Mouse (Mus musculus): ENCODE results near the gene Ppp1r1b.

Gene Ppp1r1b

DNA sequence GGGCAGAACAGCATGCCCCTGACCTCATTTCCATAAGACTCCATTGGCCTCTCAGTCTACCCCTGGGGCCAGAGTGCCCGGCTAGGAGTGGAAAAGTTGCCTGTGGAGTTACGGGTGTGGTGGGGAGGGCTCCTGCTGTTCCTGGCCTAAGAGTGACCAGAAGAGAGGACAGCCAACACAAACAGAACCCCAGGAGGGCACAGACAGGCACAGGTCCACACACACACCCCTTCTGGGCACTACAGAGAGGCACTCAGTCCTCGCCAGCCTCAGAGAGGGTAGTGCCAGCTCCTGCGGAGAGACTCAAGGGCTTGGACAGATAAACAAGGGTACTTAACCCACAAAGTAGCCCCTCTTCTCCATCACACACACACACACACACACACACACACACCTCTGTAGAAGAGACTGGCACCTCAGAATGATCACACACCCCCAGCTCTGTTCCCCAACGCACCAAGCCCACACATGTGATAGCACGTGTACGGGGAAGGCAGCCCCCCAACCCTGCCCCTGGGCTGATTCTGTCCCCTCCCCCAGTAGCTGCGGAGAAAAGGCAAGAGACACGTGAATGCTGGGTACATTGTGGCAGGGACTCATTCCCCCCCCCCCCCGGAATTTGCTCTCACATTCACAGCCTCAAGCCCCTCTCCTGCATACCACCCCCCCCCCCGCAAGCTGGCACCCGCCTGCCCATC is 670 bp upstream of the Ppp1r1b start:
- peak in 1 of 2 experiments; percentile 16 for DNase-seq

DNA sequence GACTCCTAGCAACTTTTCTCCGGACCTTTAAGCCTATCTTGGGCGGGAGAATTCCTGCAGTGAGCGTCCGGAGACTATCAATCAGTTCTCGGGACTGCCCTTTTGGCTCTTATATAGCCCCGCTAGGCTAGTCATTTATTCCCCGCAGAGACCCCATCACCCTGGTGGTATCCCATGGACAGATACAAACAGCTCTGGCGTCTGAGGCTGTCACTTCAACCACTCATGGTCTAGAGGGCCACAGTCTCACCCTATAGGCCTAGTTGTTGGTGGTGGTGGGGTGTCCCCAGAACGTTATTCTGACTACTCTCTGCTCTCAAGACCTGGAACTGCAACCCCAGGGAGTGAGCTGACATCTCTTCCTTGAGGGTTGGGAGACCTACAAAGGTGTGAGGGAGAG is 1.1 kb downstream of the Ppp1r1b start:
- no peak for DNase-seq

DNA sequence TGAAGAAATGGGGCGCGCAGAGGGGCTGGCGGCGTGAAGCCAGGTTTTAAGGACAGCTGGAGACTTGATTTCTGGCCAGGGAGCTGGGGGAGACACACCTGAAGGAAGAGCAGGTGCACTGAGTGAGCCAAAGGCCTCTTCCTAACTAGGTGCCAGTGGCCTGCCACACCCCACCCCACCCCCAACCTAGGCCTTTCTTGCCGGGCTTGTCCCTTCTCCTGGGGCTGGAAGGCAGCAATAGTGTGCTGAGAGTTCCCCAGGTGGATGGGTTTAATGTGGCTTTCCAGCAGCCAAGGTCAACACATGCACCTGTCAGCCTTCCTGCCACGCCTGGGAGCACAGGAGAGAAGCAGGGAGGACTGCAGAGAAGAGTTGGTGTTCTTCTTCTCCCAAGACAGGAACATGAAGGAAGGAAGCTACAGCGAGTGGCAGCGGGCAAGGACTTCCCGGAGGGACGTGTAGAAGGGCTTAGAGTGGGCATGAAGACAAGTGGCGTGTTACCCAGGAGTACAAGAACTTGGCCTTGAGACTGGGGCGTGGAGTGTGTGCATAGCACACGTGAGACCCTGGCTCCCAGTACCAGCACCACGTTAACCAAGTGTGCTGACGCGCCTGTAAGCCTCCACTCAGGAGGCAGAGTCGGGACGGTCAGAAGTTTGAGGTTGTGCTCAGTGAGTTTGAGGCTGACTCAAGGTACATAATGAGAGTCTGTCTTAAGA is 4.2 kb downstream of the Ppp1r1b start:
- no peak for DNase-seq

DNA sequence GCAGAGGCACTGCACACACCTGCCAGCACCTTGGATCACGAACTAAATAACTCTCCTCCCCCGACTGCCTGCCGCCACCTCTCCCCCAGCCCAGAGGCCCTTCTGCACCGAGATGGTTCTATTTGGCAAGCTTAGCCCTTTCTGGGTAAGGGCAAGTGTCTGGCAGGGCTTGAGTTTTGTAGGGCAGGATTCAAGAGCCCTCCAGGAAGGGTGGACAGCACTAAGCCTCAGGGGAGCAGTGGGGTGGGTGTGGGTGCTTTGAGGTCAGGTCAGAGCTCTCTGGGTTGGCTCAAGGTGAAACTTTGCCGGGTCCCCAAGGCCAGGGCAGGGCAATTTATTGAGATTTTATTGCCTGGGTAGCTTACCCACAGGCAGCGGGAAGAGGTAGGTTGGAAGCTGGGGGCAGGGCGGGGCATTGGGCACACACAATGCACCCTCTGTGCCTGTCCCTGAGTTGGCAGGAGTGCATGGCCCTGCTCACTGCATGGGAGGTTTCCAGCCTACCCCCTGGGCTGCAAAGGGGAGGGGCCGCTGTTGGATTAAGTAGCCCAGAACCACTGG is 5.5 kb downstream of the Ppp1r1b start:
- DNase-seq = no peak

DNA sequence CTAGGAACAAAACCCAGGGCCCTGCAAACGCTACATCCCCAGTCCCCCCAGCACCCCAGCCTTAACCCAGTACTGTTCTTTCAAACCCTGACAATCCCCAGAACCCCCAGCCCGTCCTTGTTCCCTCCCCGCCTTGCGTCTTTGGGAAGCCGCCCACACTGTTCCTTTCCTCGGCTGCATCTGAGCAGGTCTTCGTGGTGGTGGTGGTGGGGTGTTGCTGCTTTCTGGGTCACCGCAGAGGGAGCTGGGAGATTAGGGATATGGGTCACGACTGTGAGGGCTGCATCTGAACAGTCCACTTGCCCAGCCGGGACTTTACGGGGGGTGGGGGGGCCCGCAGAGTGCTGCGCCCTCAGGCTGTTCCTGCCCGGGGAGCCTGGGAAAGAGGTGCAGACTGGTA is 6.2 kb downstream of the Ppp1r1b start:
- DNase-seq = no peak

DNA sequence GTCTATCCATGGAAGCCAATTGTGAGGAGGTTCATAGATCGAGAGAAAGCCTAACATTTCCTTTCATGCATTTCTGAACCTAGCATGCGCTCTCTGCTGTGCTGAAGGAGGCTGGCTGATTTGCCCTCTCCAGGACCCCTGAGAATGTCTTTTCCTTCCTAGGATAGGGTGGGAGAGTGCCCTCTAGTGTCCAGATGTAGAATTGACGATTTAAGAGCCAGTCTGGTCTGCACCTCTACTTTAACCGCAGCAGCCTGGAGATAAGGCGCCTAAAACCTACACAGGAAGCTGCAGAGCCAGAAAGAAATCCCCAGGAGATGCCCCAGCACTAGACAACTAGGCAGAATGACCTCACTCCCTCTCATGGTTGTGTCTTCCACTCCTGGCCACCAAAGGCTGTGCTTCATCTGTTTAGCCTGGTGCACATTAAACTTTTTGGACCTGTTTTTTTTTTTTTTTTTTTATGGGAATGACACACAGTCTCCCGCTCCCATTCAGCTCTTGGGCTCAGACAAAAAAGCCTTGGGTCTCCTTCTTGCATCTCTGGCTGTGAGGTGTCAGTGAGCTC is 7.6 kb downstream of the Ppp1r1b start:
- DNase-seq = peak; percentile 70 to 72

DNA sequence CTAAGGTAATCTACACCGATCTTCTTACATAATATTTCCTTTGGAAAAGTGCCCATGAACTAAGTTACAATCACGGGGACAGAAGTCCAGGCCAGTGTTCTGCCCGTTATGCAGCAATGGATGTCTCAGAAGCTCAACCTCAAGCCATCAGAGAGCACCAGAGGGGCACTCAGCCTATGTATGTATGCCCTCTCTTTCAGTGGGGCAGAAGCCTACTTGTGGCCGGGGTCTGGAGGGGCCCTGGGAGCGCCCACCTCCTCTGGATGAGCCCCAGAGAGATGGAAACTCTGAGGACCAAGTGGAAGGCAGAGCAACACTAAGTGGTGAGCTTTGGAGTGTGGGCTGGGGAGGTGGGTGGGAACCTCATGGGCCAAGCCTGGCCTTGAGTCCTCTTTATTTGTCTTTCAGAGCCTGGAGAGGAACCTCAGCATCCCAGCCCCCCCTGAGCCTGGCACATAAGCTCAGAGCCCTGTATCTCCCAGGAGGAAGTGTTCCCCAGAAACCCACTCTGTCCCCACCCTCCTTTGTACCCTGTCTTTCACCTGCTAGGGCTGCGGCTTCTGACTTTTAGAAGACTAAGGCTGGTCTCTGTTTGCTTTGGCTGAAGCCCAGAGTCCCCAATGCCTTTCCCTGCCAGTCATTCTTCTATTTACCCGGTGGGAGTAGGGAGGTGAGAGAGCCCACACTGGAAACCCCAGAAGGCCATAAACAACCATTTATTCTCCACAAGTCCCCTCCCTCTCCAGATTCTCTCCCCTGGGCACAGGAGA is 8.6 kb downstream of the Ppp1r1b start:
- DNase-seq = no peak

DNA sequence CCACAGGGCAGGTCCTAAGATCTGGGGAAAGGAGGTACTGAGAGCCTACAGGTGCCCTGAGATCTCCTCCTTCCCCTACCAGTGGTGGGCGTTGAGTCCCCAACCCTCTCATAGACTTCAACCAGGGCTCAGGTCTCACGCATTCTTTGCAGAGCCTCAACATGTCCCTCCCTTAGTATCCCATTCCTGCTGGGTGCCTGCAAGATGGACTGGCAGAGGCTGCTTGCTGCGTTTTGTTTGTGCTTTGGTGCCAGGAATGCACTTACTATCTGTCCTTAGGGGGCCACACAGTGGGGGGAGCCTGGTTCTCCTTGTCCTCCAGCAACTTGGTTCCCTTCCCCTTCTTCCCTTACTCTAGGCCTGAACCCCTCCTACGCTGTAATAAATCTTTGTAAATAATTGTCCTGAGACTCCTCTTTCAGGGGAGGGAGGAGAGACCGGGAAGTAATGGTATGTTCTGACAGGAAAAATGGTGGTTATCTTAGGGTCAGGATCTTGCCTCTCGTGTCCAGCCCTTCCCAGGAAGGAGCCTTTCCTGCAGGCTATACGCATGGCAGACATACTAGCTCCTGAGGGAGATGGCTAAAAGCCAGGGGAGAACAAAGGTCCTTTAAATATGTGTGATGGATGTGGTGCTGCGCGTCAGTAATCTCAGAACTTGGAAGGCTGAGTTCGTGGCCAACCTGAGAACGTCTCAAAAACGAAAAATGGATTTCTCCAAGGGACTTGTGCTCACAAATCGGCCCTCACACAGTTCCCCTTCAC is 9.4 kb downstream of the Ppp1r1b start:
- DNase-seq = no peak

DNA sequence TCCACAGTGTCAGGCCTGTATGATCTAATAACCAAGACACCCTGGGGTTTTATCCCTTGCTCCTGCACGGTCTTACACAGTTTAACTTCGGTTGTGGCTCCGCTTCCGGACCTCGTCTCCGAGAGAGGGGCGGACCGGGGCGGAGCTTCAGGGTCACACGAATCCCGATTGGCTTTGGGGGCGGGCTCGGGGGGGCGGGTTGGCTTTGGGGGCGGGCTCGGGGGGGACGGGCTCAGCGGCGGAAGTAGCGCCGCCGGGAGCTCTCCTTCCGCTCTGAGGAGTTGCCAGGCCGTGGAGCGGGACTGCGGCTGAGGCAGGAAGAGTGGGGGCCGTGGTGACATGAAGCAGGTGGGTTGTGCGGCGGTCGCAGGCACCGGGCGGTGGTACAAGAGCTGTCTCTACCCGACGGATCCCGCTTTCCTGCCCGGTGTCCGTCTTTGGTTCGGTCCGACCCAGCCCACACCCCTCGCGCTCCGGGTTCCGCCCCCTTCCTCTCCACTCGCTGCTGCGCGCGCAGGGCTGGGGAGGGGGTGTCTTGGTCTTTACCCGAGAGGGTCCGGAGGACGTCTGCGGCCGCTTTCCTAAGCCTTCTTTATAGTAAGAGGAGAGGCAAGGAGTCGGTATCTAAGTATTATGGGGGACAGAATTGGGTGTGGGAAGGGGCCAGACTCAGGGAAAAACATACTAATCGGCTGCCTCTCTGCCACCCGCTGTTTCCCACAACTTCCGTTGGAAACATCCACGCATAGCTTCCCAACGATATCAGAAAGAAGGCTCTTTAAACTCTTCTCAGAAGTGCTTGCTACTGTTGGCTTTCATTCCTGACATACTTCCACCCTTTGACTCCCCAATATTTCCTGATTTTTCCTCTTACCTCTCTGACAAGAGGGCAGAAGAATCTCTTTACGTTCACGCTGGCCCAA is 10.2 kb downstream of the Ppp1r1b start, which contains the start of gene Stard3:
Stard3 (plus strand) TSS at position 208 of the 923 bp plus-strand sequence.
- DNase-seq = peak; percentile 94 to 95

DNA sequence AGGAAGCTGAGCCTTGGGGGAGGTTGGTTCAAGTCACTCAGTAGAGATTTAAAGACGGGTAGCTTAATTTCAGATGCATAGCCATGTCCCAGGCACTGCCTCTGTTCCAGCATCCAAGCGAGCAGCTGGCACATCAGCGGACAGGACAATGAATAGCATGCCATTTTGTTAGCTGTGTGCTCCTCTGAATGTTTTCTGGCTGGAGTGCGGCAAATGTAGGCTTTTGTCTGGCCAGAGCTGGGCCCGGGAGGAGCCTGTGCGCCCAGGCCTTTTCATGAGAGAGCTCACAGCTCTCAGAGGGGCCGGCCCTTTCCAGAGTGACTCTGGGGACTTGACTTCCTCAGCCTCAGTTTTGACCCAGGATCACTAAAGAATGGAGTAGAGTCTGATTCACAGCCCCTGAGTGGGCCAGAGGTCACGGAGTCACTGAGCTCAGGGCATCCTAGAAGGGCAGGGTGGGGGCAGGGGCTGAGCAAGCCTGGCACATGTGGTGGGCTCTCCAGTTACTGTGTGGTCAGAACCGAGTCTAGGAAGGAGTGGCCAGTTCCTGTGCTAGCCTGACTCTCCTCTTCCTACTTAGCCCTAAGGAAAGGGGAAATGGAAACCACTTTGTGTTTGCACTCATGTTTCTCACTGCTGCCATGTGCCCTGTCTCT is 12.8 kb downstream of the Ppp1r1b start:
- no peak for DNase-seq

DNA sequence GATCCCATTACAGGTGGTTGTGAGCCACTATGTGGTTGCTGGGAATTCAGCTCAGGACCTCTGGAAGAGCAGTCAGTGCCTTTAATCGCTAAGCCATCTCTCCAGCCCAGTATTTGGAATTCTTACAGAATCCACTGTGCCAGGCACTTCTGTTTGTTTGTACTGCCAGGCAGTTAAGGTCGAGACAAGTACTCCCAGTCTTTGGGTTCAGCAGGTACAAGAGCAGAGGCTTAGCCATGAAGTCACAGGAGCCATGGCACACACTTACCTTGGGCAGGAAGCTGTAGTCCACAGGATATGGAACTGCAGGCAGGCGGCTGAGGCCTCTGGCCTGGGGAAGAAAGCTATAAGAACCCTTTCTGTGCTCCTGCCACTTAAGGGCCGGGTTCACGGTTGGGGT is 15.6 kb downstream of the Ppp1r1b start:
- DNase-seq = no peak

DNA sequence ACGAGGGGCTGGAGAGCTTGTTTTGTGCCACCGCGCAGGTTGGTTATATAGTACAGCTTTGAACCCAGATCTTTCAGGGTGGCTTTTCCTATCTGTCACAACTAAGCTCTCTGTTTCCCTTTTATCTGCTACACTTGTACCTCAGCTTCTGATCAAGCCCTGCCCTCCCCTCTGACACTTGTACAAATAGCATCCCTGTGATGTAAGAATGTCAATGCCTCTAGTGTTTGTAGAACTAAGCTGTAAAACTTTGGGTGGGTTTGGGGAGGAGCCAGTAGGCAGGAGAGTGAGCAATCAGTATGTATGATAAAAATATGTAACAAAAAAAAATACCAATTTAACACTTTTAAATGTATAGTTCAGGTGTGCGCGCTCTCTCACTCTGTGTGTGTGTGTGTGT is 16.2 kb downstream of the Ppp1r1b start:
- no peak for DNase-seq

DNA sequence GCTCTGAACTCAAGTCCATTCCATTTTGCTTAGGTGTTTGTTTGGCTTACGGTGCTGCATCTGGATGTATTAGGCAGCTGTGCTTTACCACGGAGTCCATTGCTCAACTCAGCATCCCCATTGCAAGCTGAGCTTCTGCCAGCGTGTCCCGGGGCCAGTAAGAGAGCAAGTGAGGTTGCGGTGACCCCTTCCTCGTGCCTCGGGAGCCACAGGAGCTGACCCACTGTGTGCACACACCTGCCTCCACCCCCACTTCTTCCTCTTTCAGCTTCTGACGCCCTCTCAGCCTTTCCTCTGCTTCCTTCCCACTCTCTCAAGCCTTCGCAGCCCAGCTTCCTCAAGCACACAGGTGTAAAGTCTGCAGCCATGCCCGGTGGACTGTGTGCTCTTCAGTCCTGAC is 18.1 kb downstream of the Ppp1r1b start:
- no peak for DNase-seq

DNA sequence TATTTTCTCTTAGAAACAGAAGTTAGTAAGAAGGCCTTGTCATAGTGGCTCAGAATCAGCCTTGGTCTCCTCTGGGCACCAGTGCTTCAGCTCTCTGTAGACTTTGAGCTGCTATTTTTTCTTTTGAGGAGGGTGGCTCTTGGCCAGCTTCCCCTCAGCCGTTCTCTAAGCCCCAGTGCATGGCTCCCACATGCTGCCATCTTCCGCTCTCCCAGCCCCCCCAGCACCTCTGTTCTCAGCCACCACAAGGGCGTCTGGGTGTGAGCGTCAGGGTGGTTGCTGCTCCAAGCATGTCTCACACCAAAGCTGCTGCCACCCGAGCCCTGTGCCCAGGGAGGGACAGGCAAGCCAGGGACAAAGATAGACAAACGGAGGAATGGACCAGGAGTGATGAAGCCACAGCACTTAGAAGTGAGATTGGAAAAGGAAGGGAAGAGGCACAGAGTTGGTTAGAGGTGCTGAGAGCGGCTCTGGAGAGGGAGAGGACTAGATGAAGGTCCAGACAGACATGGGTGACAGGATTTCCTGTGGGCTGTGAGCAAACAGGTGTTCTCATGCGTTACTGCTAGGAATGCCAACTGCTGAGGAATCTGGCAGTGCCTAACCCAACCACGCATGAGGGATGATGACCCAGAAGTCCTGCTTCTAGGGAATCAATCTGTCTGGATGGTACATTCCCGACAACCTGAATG is 19.1 kb downstream of the Ppp1r1b start:
- no peak for DNase-seq

DNA sequence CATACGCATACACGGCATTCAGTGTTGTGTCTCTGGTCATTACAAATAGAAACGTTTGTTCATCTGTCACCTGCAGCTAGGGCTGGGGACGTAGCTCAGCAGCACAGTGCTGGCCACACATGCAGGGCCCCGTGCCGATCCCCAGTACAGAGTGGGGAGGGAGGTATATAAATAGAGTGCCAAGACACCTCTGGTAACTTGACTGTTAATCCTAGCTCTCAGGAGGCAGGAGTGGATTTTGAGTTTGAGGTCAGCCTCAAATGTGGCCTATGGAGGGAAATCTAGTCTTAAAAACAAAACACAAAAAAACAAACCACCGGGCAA is 19.6 kb downstream of the Ppp1r1b start:
- no peak for DNase-seq

DNA sequence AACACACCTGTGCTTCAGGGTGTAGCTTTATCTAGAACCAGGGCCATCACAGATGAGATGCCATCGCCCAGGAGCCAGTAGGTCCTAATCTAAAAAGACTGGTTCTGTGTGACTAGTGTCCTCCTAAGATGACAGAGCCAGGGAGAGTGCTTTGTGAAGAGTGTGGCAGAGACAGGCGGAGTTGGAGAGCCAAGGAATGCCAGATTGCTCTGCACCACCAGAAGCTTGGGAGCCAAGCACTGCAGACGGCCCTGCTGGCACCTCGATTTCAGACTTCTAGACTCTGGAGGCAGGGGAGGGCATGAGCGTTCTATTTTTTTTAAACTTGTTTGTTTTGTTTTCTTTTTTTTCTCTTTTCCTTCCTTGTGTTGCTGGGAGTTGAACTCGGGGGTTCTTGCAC is 21.1 kb downstream of the Ppp1r1b start:
- DNase-seq = no peak

DNA sequence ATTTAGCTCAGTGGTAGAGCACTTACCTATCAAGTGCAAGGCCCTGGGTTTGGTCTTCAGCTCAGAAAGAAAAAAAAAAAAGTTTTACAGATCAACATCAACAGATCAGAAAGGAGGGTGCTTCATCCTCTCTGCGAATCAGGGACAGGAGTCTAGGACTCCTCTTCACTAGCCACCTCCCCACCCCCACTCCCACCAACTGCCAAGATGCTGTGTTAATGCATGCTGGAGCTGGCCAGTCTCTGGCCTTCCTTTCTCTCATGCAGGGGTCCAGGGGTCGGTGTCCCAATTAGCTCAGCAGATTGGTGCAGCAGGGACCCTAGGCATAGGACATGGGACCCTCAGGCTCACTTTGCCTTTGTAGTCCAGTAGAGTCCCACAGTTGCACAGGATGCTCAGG is 22.4 kb downstream of the Ppp1r1b start:
- DNase-seq = no peak

DNA sequence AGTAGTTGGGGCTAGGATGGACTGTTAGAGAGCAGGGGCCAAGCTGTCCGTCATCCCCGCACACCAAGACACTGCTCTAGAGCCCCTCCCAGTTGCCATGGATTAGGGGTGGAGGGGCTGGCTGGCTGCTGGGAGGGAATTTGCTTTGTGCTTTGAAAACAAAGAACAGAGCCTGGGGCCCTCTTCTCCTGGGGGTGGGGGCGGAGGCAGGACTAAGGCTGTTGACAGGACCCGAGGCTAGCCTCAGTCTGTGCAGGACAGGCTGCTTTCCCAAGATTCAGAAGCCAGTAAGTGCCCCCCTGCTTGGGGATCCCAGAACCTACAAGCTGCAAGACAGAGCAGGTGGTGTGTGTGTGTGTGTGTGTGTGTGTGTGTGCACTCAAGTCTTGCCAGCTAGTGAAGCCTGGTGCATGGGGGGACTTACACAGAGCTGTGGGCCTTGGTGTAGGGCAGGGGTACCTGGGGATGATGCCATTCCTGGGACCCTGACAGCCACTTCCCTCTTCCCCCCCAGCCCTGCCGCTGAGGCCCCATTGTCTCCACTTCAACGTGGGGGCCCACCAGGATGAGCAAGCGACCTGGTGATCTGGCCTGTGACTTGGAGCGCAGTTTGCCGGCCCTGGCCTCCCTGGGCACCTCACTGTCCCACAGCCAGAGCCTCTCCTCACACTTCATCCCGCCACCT is 23.5 kb downstream of the Ppp1r1b start:
- no peak for DNase-seq

DNA sequence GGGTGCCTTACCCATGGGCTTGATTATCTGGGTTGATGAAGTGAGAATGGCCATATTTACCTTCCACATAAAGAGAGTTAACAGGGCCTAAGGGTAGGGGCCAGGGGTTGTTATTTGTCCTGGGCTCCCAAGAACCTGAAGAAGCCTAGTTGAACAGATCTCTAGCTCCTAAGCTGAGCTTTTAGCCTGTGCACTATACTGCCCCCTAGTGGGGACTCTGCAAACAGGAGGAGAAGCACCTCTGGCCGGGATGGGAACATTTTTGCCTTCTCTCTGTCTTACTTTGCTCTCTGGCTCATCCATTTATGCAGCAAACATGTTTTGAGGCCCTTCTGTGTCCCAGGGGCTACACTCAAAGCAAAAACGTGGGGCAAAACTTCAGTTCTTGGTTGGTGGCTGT is 24.2 kb downstream of the Ppp1r1b start:
- DNase-seq = peak; percentile 78

DNA sequence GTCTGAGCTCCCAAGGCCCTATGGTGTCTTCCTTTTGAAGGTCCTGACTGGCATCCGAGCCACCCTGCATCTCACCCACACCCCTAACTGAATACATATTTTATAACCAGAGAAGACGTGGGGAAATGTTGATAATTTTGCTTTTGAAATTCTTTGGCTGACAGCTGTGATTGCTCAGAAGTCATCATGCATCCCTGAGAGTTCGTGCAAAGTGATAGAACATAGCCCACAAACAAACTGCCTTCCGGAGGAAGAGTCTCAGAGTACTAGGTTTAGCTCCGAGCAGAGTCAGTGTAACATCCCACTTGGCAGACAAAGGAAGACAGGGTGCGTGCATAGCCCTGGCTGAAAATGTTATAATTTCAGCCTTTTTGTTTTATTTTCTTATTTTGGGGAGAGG is 25.0 kb downstream of the Ppp1r1b start:
- DNase-seq = no peak

All from B cell, adult 2 months (primary cell).